Mouse (Mus musculus): ENCODE data around the gene Cldn7. TPM values are rescaled to one million over a fixed set of nuclear protein-coding genes. Genes with fewer than 3 reads are reported as not detected.
A peak's percentile ranks its signal among the peaks of the same experiment; 100 is the strongest.

Gene Cldn7
- polyA plus RNA-seq, 1 experiment from 2014 or later, result 0.40 TPM

GRCm38 (mm10) chr11:70017199-70017767 is 52.7 kb downstream of the Cldn7 start:
- peaks cover 1% of the 10 kb centered on the region for H3K36me3 ChIP-seq (ENCODE audit: control insufficient read depth, insufficient read depth, low read length)
- no peaks in the 10 kb centered on the region for H3K27me3 ChIP-seq (ENCODE audit: control insufficient read depth, insufficient read depth, low read depth, low read length)
- peak overlapping the region; percentile 94 for H3K27ac ChIP-seq (ENCODE audit: low read length)
- peaks cover 40% of the 10 kb centered on the region for H3K4me1 ChIP-seq (ENCODE audit: control insufficient read depth, insufficient read depth, low read length)
- H3K4me2 ChIP-seq (ENCODE audit: low read length), result peak overlapping the region; percentile 54
- 22% methylated on average over 7 of the region's 7 CpGs for WGBS
- ATAC-seq, result no peak
- peak overlapping the region; percentile 66 for H3K4me3 ChIP-seq (ENCODE audit: low read depth, low read length)
- H3K9me3 ChIP-seq (replicated peaks; ENCODE audit: control insufficient read depth, low read length, poor library complexity, severe bottlenecking), result no peaks in the 10 kb centered on the region
- peak overlapping the region; percentile 82 for H3K9ac ChIP-seq (ENCODE audit: low read depth, low read length)

MicroRNAs within 50 kb of the gene (microRNA counts, 519-probe panel; counts per million panel counts)
- microRNA mmu-miR-324-3p (386 counts per million, percentile 18 among the panel's probes with 10 or more counts), microRNA mmu-miR-324-5p (2,211 counts per million, percentile 63 among the panel's probes with 10 or more counts)

Small RNAs within 50 kb of the gene (microRNA-seq; reads per million reads assigned to microRNA genes)
- gene Gm44349 (not detected), gene Mir324 (4,028 reads per million, percentile 89 among the genes with 10 or more reads in this experiment)

Other genes starting within 250 kb of the Cldn7 start
- 13.0 and 15.5 TPM in 2 replicates for gene Polr2a, start 206.1 kb upstream of the Cldn7 start, polyA plus RNA-seq (2015; fragmentation: Nextera tagmentation; extraction: Ambion mirVana)
- 0.21 and 0.22 TPM in 2 replicates for gene Slc35g3, start 202.8 kb upstream of the Cldn7 start, polyA plus RNA-seq (2015; fragmentation: Nextera tagmentation; extraction: Ambion mirVana)
- 4.2 and 5.2 TPM in 2 replicates for gene Zbtb4, start 198.9 kb upstream of the Cldn7 start, polyA plus RNA-seq (2015; fragmentation: Nextera tagmentation; extraction: Ambion mirVana)
- 1.4 and 1.6 TPM in 2 replicates for gene Chrnb1, start 168.8 kb upstream of the Cldn7 start, polyA plus RNA-seq (2015; fragmentation: Nextera tagmentation; extraction: Ambion mirVana)
- 4.1 and 4.5 TPM in 2 replicates for gene Fgf11, start 162.9 kb upstream of the Cldn7 start, polyA plus RNA-seq (2015; fragmentation: Nextera tagmentation; extraction: Ambion mirVana)
- 0.54 and 0.56 TPM in 2 replicates for gene Tmem102, start 159.2 kb upstream of the Cldn7 start, polyA plus RNA-seq (2015; fragmentation: Nextera tagmentation; extraction: Ambion mirVana)
- gene Gm39566, start 149.5 kb upstream of the Cldn7 start, polyA plus RNA-seq (2015; fragmentation: Nextera tagmentation; extraction: Ambion mirVana), result not detected in 2 replicates
- not detected in 2 replicates for gene Spem2, start 146.3 kb upstream of the Cldn7 start, polyA plus RNA-seq (2015; fragmentation: Nextera tagmentation; extraction: Ambion mirVana)
- gene Spem1, start 142.6 kb upstream of the Cldn7 start, polyA plus RNA-seq (2015; fragmentation: Nextera tagmentation; extraction: Ambion mirVana), result 0.24 and 0.68 TPM in 2 replicates
- gene Nlgn2, start 127.0 kb upstream of the Cldn7 start, polyA plus RNA-seq (2015; fragmentation: Nextera tagmentation; extraction: Ambion mirVana), result 20.6 and 21.5 TPM in 2 replicates
- gene Tmem256, start 126.3 kb upstream of the Cldn7 start, polyA plus RNA-seq (2015; fragmentation: Nextera tagmentation; extraction: Ambion mirVana), result 271 and 312 TPM in 2 replicates
- gene Plscr3, start 118.4 kb upstream of the Cldn7 start, polyA plus RNA-seq (2015; fragmentation: Nextera tagmentation; extraction: Ambion mirVana), result 46.3 and 48.1 TPM in 2 replicates
- 0.11 and 0.35 TPM in 2 replicates for gene Tnk1, start 106.0 kb upstream of the Cldn7 start, polyA plus RNA-seq (2015; fragmentation: Nextera tagmentation; extraction: Ambion mirVana)
- not detected in 2 replicates for gene Tmem95, start 86.8 kb upstream of the Cldn7 start, polyA plus RNA-seq (2015; fragmentation: Nextera tagmentation; extraction: Ambion mirVana)
- gene Kctd11, start 83.4 kb upstream of the Cldn7 start, polyA plus RNA-seq (2015; fragmentation: Nextera tagmentation; extraction: Ambion mirVana), result 1.3 and 1.9 TPM in 2 replicates
- gene Acap1, start 69.2 kb upstream of the Cldn7 start, polyA plus RNA-seq (2015; fragmentation: Nextera tagmentation; extraction: Ambion mirVana), result 0.26 and 0.42 TPM in 2 replicates
- 6.6 and 7.4 TPM in 2 replicates for gene 2810408A11Rik, start 63.8 kb upstream of the Cldn7 start, polyA plus RNA-seq (2015; fragmentation: Nextera tagmentation; extraction: Ambion mirVana)
- gene Neurl4, start 63.7 kb upstream of the Cldn7 start, polyA plus RNA-seq (2015; fragmentation: Nextera tagmentation; extraction: Ambion mirVana), result 18.7 and 24.1 TPM in 2 replicates
- 70.3 TPM in 2 replicates for gene Gps2, start 50.9 kb upstream of the Cldn7 start, polyA plus RNA-seq (2015; fragmentation: Nextera tagmentation; extraction: Ambion mirVana)
- gene Eif5a, start 42.8 kb upstream of the Cldn7 start, polyA plus RNA-seq (2015; fragmentation: Nextera tagmentation; extraction: Ambion mirVana), result 1,061 and 1,062 TPM in 2 replicates
- gene Ybx2, start 29.0 kb upstream of the Cldn7 start, polyA plus RNA-seq (2015; fragmentation: Nextera tagmentation; extraction: Ambion mirVana), result 5.1 and 7.2 TPM in 2 replicates
- 3.1 and 3.2 TPM in 2 replicates for gene Slc2a4, start 16.6 kb upstream of the Cldn7 start, polyA plus RNA-seq (2015; fragmentation: Nextera tagmentation; extraction: Ambion mirVana)
- gene Ctdnep1, start 16.4 kb downstream of the Cldn7 start, polyA plus RNA-seq (2015; fragmentation: Nextera tagmentation; extraction: Ambion mirVana), result 23.0 and 24.4 TPM in 2 replicates
- gene Elp5, start 17.7 kb downstream of the Cldn7 start, polyA plus RNA-seq (2015; fragmentation: Nextera tagmentation; extraction: Ambion mirVana), result 162 and 173 TPM in 2 replicates
- 527 and 528 TPM in 2 replicates for gene Gabarap, start 26.4 kb downstream of the Cldn7 start, polyA plus RNA-seq (2015; fragmentation: Nextera tagmentation; extraction: Ambion mirVana)
- gene Phf23, start 31.0 kb downstream of the Cldn7 start, polyA plus RNA-seq (2015; fragmentation: Nextera tagmentation; extraction: Ambion mirVana), result 51.2 and 58.6 TPM in 2 replicates
- 21.9 and 26.1 TPM in 2 replicates for gene Dvl2, start 35.8 kb downstream of the Cldn7 start, polyA plus RNA-seq (2015; fragmentation: Nextera tagmentation; extraction: Ambion mirVana)
- gene Acadvl, start 50.6 kb downstream of the Cldn7 start, polyA plus RNA-seq (2015; fragmentation: Nextera tagmentation; extraction: Ambion mirVana), result 56.3 and 61.6 TPM in 2 replicates
- 23.4 and 30.0 TPM in 2 replicates for gene Dlg4, start 52.2 kb downstream of the Cldn7 start, polyA plus RNA-seq (2015; fragmentation: Nextera tagmentation; extraction: Ambion mirVana)
- 2.3 and 3.0 TPM in 2 replicates for gene Asgr1, start 89.3 kb downstream of the Cldn7 start, polyA plus RNA-seq (2015; fragmentation: Nextera tagmentation; extraction: Ambion mirVana)
- gene Asgr2, start 127.9 kb downstream of the Cldn7 start, polyA plus RNA-seq (2015; fragmentation: Nextera tagmentation; extraction: Ambion mirVana), result not detected in 2 replicates
- gene Mgl2, start 165.6 kb downstream of the Cldn7 start, polyA plus RNA-seq (2015; fragmentation: Nextera tagmentation; extraction: Ambion mirVana), result 1.1 and 1.2 TPM in 2 replicates
- gene Clec10a, start 191.4 kb downstream of the Cldn7 start, polyA plus RNA-seq (2015; fragmentation: Nextera tagmentation; extraction: Ambion mirVana), result 0.48 and 1.1 TPM in 2 replicates
- 6.9 and 7.8 TPM in 2 replicates for gene Slc16a11, start 248.0 kb downstream of the Cldn7 start, polyA plus RNA-seq (2015; fragmentation: Nextera tagmentation; extraction: Ambion mirVana)

Measured in midbrain, embryonic 16.5 days (tissue).